Mouse (Mus musculus) layer of hippocampus, adult 8-10 months (tissue): ENCODE results near the gene Olfr1247. TPM values are rescaled to one million over a fixed set of nuclear protein-coding genes. Genes with fewer than 3 reads are reported as not detected.
"Not testable (repeated sequence)": the region's sequence is repeated elsewhere in the genome, so short reads cannot be mapped to it uniquely, and the experiment has no call there.

Experiments
- DNase-seq, 2 experiments: peaks; one replicate each; pipeline ENCODE4 v3.0.0; 2022; ENCODE audit warnings: low spot score in 2 of 2
- total RNA-seq, 4 experiments: library from RNA; stranded (reverse); gene quantifications; 2 replicates each; pipeline ENCODE4 v1.2.4; 2022

The Olfr1247 gene
- total RNA-seq = under 1 TPM in 1 of 4 experiments, not detected in 3; 0.09 TPM

- DNase-seq = no peak
Measured at GRCm38 (mm10) chr2:89614030-89614429, at the start of gene Olfr1247. TSS of gene Olfr1247 (minus strand) at chr2:89614130.

GRCm38 (mm10) chr2:89661367-89661766 lies 47.4 kb upstream of the Olfr1247 start, which contains the start of gene Olfr1250:
TSS of gene Olfr1250 (minus strand) at chr2:89661467.
- no peak for DNase-seq

DNA sequence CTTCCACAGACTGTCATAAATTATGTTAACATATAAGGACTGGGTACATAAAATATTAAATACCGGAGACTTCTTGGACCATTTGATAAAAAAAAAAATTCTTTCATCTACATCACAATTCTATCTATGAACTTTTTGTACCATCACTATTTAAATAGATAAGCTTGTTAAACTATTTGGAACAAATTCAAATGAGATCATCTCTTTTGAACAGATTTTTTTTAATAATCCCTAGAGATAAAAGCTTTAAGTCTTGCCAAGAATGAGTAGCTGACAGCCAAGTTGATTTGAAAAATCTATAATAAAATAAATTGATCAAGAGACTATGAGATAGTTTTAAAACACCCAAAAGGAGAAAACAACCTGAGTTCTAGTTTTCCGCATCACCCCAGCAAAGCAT lies 21.0 kb upstream of the Olfr1247 start, which contains the start of gene Olfr1249:
TSS of gene Olfr1249 (minus strand) at position 101 of the 400 bp plus-strand sequence.
- no peak for DNase-seq

- DNase-seq = not testable (repeated sequence)
Measured at GRCm38 (mm10) chr2:89618145-89618544, 4.2 kb upstream of the Olfr1247 start, which contains the start of gene Olfr1248. TSS of gene Olfr1248 (minus strand) at chr2:89618245.

- no peak for DNase-seq
Measured at GRCm38 (mm10) chr2:89593057-89593456, 20.9 kb downstream of the Olfr1247 start, which contains the start of gene Olfr1246. TSS of gene Olfr1246 (minus strand) at chr2:89593157.

DNA sequence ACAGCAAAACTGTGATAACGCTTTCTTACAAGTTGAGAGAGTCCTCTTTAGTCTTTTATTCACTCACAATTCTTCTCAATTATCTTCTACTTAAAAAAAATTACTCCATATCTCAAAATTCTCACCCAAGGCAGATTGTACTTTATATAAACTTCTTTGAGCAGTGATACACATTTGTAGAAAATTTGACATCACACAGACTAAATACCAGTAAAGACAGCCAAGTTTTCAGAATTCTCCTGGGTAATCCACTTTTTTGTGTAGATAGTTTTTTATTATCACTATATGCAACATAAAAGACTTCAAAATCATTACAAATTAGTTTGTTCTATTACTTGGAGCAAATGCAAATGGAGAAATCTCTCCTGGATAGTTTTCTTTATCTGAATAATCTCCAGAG lies 35.6 kb downstream of the Olfr1247 start, which contains the start of gene Olfr1245:
TSS of gene Olfr1245 (minus strand) at position 101 of the 400 bp plus-strand sequence.
- DNase-seq = no peak

DNA sequence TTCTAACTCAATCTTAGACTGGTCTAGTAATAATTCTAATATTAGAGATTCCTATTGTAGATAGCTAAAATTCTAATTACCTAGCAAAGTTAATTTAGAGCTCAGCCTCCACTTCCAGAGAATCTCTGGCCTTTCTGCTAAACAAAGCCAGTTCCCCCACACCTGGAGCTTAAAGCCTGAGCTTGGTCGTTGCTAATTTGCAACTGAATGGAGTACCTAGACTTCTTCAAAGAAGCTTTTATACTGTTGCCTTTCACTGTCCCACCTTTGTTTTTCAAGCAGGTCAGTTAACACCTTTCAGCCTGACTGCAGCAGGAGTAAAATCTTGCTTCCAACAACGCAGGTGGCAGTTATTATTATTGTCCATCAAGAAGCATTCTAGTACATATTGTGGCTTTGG lies 51.2 kb downstream of the Olfr1247 start:
- DNase-seq = not testable (repeated sequence)

Other genes starting within 250 kb of the Olfr1247 start
- gene Olfr1234, start 249.3 kb downstream of the Olfr1247 start, total RNA-seq = not detected
- gene Olfr1238, start 204.5 kb downstream of the Olfr1247 start, total RNA-seq = not detected
- gene Olfr1239, start 193.7 kb downstream of the Olfr1247 start, total RNA-seq = not detected
- gene Olfr1240, start 171.1 kb downstream of the Olfr1247 start, total RNA-seq = not detected
- gene Olfr1241, start 127.0 kb downstream of the Olfr1247 start, total RNA-seq = not detected
- gene Olfr1242, start 115.8 kb downstream of the Olfr1247 start, total RNA-seq = not detected
- not detected for gene Olfr1243, start 82.6 kb downstream of the Olfr1247 start, total RNA-seq
- gene Olfr1245, start 35.7 kb downstream of the Olfr1247 start, total RNA-seq = not detected
- gene Olfr1246, start 21.0 kb downstream of the Olfr1247 start, total RNA-seq = not detected
- gene Olfr1248, start 4.1 kb upstream of the Olfr1247 start, total RNA-seq = not detected
- not detected for gene Olfr1249, start 20.9 kb upstream of the Olfr1247 start, total RNA-seq
- not detected for gene Olfr1250, start 47.3 kb upstream of the Olfr1247 start, total RNA-seq
- not detected for gene Olfr1251, start 57.8 kb upstream of the Olfr1247 start, total RNA-seq
- gene Olfr1252, start 110.9 kb upstream of the Olfr1247 start, total RNA-seq = not detected
- gene Olfr1253, start 143.0 kb upstream of the Olfr1247 start, total RNA-seq = not detected
- gene Olfr1254, start 179.5 kb upstream of the Olfr1247 start, total RNA-seq = not detected
- not detected for gene Olfr1255, start 197.9 kb upstream of the Olfr1247 start, total RNA-seq
- gene Olfr1256, start 227.4 kb upstream of the Olfr1247 start, total RNA-seq = not detected
- gene Olfr48, start 234.1 kb upstream of the Olfr1247 start, total RNA-seq = not detected